Mouse (Mus musculus) CD4-positive, CD25-positive, alpha-beta regulatory T cell, adult 2 months (primary cell): ENCODE results near the gene Eif2b5.
"Not testable (repeated sequence)": the region's sequence is repeated elsewhere in the genome, so short reads cannot be mapped to it uniquely, and the experiment has no call there.

Source experiments
- DNase-seq: peaks from one replicate; pipeline ENCODE4 v3.0.0-alpha.2; 2012; ENCODE audit warnings: low read depth, low spot score

Gene Eif2b5

GRCm38 (mm10) chr16:20498677-20499475, at the start of gene Eif2b5:
Eif2b5 (plus strand) TSS chr16:20498817.
- DNase-seq = peak; percentile 94

GRCm38 (mm10) chr16:20451774-20452173, 46.8 kb upstream of the Eif2b5 start:
- DNase-seq = no peak

GRCm38 (mm10) chr16:20454155-20454654, 44.4 kb upstream of the Eif2b5 start:
- DNase-seq = no peak

- DNase-seq = no peak
Measured at GRCm38 (mm10) chr16:20456106-20456505, 42.5 kb upstream of the Eif2b5 start.

- DNase-seq = not testable (repeated sequence)
Measured at GRCm38 (mm10) chr16:20458736-20459135, 39.9 kb upstream of the Eif2b5 start.

GRCm38 (mm10) chr16:20464725-20465124, 33.9 kb upstream of the Eif2b5 start:
- DNase-seq = no peak

GRCm38 (mm10) chr16:20470981-20471380, 27.6 kb upstream of the Eif2b5 start:
- DNase-seq = no peak

- DNase-seq = no peak
Measured at GRCm38 (mm10) chr16:20471686-20472085, 26.9 kb upstream of the Eif2b5 start.

GRCm38 (mm10) chr16:20473748-20474147, 24.9 kb upstream of the Eif2b5 start:
- DNase-seq = no peak

- DNase-seq = no peak
Measured at GRCm38 (mm10) chr16:20474211-20474610, 24.4 kb upstream of the Eif2b5 start.

GRCm38 (mm10) chr16:20474786-20475185, 23.8 kb upstream of the Eif2b5 start:
- DNase-seq = no peak

GRCm38 (mm10) chr16:20475335-20475734, 23.3 kb upstream of the Eif2b5 start:
- no peak for DNase-seq

GRCm38 (mm10) chr16:20476857-20477256, 21.8 kb upstream of the Eif2b5 start:
- DNase-seq = no peak

- DNase-seq = no peak
Measured at GRCm38 (mm10) chr16:20477270-20477669, 21.3 kb upstream of the Eif2b5 start.

GRCm38 (mm10) chr16:20478504-20478903, 20.1 kb upstream of the Eif2b5 start:
- no peak for DNase-seq

GRCm38 (mm10) chr16:20479026-20479760, 19.4 kb upstream of the Eif2b5 start:
- DNase-seq = not testable (repeated sequence)

- DNase-seq = peak; percentile 55
Measured at GRCm38 (mm10) chr16:20480115-20480514, 18.5 kb upstream of the Eif2b5 start.

- no peak for DNase-seq
Measured at GRCm38 (mm10) chr16:20481746-20482145, 16.9 kb upstream of the Eif2b5 start.

- DNase-seq = not testable (repeated sequence)
Measured at GRCm38 (mm10) chr16:20483716-20484115, 14.9 kb upstream of the Eif2b5 start.

- DNase-seq = no peak
Measured at GRCm38 (mm10) chr16:20485061-20485460, 13.6 kb upstream of the Eif2b5 start.

- no peak for DNase-seq
Measured at GRCm38 (mm10) chr16:20486048-20486447, 12.6 kb upstream of the Eif2b5 start.

- no peak for DNase-seq
Measured at GRCm38 (mm10) chr16:20488151-20488550, 10.5 kb upstream of the Eif2b5 start.

GRCm38 (mm10) chr16:20488751-20489150, 9.9 kb upstream of the Eif2b5 start:
- DNase-seq = not testable (repeated sequence)
